Mouse (Mus musculus) thymus, postnatal 4 days (tissue): ENCODE measurements around the gene Amz2.
A peak's percentile ranks its signal among the peaks of the same experiment; 100 is the strongest.

Experiments used
- DNase-seq: peaks from one replicate; pipeline ENCODE4 v3.0.0; 2021

Amz2 gene

DNA sequence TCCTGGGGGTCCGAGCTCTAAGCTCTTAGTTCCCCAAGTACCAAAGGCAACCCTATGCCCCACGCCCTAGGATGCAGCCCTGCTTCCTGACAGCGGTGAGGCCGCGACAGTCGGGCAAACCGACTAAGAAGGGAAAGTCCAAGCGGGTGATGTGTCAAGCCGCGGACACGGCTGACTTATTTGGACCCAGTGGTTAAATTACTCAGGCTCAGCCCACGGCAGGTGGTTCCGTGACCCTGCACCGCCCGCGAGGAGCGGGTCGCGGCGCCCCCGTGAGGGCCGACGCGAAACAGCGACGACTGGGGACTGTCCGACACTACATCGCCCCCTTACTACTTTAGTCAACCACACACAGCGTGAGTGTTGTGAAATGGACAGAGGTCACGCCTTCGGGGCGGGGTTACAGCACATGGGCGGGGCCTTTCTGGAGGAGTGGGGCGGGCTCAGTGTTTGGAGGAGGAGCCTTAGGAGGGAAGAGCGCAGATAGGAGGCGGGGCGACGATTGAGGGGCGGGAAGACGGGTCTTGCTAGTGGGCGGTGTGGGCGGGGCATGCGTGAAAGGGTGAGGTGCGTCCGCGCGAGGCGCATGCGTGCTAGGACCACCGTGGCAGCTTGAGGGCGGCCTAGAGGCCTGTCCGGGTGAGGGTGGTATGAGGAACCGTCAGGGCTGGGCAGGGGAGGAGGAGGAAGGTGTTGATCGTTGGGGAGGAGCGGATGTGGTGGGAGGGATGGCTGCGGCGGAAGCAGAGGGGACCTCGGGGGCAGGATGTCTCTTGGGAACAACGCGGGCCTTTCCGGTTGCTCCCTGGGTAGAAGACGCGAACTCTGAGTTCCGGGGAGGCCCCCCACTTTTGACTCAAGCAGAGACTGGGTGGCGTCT lies at the start of gene Amz2:
TSS of gene Amz2 (plus strand) at position 555 of the 880 bp plus-strand sequence.
- peak; percentile 100 for DNase-seq

DNA sequence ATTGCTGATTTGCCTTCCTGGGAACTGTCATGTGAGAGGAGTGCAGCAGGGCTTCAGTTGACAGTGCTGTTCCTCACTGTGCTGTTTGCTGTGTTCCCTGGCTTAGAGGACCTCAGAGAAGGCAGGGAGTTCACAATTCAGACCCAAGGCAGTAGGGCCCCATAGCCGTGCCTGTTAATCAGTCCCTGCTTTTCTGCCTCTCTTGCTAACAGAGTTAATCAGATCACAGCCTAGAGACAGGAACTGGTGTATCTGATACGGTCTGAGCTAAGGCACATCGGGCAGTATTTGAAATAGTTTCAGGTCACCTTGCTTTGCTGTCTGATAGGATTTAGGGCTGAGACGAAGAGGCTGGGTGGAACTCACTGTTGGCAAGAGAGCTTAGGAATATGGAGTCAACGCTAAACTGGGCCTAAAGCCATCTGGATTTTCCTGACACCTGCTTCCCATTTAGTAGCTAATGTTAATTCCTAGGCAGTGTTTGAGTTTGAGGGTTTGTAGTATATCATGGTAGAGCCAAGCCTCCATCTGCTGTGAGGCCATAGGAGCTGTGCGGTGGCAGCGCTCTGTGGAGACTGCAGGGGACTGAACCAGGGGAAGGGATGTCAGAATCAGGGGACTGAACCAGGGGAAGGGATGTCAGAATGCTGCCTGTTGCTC lies 49.1 kb upstream of the Amz2 start:
- DNase-seq = no peak

DNA sequence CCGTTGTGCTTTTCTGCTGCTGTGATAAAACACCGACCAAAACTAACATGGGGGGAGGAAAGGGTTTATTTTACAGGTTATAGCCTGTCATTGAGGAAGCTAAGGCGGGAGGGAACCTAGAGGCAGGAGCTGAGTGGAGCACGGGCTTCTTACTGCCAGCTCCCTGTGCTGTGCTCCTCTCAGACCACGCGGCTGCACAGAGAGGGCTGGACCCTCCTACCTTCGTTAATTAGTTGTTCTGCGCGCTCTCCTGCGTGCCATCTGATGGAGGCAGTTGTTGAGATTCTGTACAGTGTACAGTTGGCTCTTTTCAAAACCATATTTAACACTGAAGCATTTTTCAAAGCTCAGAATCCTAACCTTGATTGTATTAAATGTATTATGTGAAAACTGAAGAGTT lies 48.3 kb upstream of the Amz2 start:
- no peak for DNase-seq

DNA sequence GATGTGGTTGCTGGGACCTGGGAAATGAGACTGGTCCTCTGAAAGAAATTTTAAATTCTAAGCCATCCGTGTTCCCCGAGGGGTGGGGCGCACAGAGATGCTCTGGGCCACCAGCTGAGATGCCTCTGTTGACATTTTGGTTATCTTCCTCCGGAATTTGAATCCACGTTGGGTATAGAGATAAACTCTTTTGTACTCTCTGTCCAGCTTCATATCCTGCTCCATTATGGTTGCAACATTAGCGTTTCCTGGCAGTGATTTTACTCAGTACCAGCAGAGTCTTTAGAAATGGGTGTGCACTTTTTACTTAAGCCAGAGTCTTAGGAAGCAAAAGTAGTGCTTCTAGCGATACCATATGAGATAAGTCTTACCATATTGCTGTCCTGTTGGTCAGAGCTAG lies 47.7 kb upstream of the Amz2 start:
- no peak for DNase-seq

DNA sequence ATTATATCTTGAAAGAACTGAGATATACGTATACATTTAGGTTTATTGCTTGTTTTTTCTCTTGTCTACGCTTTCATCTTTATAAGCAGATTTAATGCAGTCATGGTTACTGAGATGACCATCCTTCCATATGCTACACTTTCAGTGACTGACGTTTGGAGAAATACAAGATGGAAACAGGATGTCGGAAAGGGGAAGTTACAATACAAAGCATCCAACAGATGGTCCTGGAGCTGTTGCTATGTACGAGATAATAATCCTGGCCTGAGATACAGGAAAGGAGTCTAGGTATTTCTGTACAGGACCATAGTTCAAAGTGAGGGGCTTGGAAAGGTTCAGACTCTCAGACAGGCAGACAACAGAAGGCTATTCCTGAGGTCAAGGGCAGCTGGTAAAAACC lies 45.1 kb upstream of the Amz2 start:
- DNase-seq = no peak

DNA sequence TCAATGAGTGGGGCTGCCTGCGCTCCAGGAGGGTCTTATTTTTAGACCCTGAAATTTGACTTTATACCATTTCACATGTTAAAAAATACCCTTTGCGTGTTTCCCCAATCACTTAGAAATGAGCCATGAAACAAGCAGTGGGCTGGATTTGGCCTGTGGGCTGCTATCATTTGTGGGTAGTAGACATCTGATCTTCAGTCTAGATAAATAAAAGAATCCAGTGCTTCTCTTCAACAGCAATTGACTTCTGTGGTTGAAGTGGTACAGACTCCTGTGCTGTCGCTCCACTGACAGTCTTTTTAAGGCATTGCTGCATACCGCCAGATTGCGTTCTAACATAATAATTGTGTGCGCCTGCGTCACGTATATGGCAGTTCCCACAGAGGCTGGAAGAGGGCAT lies 40.5 kb upstream of the Amz2 start:
- DNase-seq = no peak

DNA sequence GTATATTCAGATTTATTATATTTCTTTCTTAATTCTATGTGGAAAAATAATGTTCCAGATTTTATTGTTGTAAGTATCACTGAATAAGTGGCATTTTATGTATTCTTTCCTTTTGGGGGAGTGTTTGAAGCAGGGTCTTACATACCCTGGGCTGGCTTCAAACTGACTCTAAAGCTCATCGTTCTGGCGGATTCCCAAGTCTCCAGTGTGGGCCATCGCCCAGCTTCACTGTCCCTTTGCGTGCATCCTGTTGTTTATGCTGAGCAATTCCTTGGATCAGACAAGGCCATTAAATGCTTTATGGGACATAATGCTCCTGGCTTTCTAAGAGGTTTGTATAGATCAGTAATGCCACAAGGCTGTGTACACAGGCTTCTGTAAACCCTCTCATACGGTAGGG lies 36.7 kb upstream of the Amz2 start:
- no peak for DNase-seq

DNA sequence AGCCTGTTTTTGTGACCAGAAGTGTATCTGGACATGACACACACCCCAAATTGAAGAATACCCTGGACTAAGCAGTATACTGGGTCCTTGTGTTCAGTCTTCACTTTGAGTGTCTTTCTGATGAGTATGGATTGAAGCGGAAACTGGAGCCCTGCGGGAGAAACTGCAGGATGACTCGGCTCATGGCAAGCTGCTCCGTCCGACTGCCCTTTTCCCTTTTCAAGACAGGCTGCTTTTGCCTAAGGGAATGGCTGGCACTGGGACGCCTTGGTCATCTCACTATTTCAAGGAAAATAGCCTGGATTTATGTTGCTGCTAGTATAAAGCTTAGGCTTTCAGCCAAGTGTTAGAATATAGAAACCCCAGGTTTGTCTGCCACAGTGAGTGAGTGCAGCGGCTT lies 34.5 kb upstream of the Amz2 start:
- DNase-seq = no peak

DNA sequence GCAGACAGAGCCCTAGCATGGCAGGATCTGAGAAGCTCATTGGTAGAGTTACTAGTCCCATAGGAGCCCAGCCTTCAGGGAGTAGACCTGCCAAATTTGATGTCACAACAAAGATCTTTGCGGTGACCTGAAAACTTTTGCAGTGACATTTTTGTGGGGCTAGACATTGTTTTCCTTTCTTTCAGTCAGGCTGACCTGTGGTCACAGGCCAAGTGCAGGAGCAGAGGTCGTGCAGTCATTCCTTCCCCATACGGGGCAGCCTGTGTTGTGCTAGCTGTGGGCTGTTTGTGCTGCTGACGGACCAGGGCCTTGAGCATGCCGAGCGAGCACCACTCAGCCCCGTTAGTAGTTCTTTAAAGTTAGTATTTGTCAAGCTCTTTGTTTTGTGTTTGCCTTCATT lies 34.0 kb upstream of the Amz2 start:
- DNase-seq = no peak

DNA sequence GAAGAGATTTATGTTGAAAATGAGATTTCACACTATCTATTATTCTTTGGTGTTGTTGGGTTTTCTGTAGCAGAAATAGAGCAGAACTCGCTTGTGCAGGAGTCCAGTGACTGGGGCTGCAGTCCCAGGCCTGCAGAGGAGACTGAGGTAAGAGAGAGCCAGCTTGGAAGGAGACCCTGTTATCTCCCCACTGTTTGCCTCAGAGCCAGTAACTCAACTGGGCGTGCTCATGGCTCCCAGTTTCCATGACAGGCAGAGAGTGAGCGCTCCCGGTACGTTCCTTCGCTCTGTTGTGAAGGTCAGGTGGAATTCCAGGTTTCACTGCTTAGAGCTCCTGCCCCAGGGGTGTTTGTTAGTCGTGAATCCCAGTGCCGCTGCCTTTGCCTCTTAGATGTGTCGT lies 33.1 kb upstream of the Amz2 start:
- DNase-seq = no peak

DNA sequence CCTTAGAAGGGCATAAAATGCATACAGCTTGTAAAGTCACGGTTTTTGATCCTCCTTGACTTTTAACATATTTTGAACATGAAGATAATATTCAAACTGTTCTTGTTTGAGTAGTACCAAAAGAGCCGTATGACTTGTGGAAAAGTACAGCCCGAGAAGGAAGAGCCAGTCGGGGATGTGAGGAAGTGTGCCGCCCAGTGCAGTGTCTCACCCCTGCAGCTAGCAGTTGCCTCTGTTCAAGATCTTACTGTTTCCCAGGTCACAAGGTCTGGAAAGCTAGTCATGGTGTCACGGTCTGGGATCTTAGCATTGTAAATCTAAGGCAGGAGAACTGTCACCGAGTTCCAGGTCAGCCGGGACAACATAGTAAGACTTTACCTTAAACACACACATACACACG lies 31.0 kb upstream of the Amz2 start:
- no peak for DNase-seq

DNA sequence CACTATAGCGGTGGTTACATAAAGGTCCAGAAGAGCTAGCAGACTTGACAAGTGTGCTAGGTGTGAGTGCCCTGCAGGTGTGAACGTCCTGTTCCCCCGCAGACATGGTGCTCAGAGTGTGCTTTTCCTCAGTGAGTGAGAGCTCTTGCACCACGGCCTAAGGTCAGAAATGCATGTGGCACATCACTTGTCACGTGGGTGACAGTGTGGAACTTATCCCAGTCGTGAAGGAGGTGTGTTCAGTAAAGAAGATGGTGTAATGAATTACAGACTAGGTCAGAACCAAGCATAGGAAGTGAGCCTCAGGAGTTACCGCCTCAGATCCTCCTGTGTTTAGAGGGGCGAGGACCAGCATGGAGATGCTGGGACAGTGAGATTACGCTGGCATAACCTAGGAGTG lies 30.5 kb upstream of the Amz2 start:
- DNase-seq = no peak

DNA sequence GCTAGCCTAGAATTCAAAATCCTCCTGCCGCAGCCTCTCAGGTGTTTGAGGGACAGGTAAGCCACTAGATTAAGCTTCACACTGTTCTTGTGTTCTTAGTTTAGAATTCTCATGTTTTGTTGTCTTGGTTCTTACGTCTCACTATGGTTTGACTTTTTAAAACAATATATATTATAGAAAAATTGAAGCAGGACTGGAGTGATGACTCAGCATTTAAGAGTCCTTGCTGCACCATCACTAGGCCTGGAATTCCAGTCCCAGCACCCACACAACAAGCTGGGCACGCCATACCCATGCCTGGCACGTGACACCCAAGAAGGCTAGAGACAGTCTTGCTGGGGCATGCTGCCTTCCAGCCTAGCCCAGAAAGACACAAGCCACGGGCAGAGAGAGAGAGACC lies 19.3 kb upstream of the Amz2 start:
- DNase-seq = no peak

DNA sequence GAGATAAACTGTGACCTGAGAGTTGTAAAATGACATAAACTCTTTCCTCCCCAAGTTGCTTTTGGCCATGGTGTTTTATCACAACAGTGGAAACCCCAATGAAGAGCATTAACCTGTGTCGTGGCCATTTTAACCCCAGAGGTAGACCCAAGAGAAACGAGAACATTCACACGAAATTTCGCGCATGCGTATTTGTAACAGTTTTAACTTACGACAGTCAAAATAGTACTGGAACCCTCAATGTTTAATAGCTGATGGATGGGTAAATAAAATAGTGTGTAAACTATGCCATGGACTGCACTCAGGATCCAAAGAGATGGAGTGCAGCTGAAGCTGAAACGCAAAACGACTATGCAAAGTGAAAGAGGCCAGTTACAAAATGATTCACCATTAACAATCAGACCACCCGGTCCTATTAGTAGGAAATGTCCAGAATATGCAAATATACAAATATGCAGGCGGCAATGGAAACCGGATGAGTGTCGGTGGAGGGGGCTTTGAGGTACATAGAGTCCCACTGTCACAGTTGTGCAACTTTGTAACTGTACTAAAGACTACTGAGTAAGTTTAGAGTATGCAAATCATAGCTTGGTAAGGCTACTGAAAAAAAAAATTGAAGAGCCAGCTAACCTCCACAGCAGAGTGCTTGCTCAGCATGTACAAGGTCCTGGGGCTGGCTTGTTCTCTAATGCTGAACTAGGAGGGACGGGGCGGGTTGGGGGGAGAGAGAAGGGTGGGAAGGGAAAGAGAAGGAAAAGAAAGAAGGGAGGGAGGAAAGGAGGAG lies 15.4 kb upstream of the Amz2 start:
- DNase-seq = no peak

DNA sequence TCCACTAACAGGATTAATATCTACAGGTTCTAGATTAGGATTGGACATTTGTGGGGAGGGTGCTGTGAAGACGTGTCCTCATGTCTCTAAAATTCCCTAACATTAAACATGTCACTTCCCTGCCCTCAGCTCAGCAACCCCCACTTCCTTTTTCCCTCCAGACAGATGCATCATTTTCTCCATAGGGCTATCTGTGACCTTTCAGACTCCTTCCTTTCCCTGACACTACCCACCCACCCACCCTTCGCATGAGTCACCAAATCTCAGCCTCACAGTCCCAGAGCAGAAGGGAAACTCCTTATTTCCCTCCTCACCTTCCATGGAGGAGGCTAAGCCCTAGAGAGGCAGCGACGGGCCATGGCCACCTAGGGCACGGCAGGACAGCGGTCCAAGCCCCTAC lies 12.1 kb upstream of the Amz2 start, which contains the start of gene 9930022D16Rik:
TSS of gene 9930022D16Rik (plus strand) at position 301 of the 400 bp plus-strand sequence.
- no peak for DNase-seq

DNA sequence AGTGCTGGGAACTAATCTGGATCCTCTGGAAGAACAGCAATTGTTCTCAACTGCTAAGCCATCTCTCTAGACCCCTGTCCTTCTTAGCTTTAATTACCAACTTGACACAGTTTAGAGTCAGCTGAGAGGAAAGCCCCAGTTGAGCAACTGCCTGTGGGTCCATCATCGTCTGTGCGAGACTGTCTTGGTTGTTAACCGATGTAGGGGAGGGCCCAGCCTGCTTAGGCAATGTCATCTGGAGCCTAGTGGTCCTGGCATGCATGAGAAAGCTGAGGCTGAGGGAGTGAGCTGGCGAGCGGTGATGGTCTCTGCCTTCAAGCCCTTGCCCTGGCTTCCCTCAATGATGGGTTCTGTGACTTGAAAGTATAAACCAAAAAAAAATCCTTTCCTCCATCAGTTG lies 10.9 kb upstream of the Amz2 start:
- no peak for DNase-seq

DNA sequence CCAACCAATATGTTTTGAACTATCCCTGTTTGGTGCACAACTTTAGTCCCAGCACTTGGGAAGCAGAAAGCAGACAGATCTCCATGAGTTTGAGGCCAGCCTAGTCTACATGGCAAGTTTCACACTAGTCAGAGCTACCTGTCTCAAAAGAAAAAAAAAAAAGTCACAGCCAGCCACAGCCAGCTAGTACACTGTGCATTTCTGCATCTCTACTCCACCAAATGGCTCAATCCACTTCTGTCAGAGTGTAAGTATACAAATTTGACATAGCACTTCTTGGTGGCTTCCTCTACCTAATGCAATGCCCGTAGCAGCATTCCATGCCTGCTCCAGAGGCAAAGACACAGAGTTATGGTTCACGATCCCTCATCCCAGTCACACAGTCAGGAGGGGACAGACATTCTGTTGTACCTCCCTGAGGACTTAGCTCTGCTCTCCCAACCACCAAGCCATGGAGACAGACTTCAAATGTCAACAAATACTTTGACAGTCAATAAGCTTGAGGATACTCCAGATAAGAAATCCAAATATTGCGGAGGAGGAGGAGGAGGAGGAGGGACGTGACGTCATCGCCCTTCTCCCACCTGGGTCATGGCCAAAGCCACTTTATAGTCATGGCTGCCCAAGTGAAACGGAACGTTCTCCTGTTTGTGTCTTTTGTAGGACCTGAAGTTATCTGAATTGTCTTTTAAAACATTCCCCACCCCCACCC lies 8.9 kb upstream of the Amz2 start:
- DNase-seq = no peak

DNA sequence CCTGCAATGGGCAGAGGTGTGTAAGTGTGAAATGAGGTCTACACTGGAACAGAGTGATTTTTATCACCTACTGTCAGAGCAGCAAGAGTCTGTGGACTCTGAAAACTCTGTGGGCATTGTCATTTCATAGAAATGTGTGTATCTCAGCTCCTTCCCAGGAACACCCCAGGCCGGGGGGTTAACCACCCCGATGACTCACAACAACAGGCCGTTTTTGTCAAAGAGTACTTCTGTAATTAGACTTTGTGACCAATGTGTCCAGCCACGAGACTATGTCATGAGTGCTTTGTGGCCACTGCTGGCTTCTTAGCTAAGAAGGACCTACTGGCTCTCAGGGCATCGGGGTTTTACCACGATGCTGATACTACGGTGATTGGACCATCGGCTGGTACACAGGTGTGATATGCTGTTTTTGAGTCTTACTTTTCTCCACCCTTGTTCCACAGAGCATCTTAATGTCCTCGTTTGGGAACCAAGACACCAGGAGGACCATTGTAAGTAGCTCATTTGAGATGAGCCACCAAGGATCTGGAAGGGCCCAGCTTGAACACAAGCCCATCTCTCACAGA lies 8.2 kb upstream of the Amz2 start:
- DNase-seq = no peak

DNA sequence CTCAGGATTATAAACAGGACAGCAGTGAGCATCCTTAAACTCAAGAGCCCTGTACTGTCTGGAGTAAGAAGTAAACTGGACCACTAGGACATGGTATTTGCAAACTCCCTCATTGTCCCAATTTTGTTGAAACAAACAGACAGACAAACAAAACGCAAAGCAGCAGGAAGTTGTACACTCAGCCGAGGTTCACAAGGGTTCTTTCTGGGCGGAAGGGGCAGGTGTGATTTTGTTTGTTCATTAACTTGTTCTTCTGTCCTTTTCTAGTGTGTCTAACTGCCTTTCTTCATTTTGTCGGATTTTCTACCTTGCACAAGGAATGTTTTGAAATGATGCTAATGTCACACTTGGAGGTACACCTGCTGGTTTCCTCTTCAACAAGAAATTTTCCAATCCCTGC lies 6.3 kb upstream of the Amz2 start:
- DNase-seq = no peak

DNA sequence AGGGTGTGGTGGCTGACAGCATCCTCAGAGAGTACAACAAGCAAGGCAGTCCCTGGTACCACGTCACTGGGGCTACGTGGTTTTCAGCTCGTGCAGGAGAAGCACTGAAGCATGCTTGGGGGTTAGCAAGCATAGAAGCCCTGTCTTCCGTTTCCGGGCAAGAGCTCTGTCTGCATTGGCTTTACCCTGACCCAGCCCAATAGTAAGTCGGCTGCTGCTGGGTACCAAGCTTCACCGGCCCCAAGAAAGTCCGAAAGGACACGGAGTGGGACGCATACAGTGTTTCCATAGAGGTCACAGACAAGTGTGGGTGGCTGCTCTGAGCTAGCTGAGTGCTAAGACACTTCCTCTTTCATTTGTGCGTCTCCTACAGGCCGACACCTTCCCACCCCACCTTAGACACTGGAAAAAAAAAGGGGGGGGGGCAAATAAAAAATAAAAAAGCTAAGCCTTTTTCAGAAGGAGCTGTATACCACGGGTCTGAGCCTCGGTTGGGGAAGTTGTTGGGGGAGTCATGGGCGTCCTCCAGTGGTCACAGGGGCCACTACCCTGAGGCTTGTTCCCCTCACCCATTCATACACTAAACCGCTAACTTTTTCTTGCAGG lies 5.7 kb upstream of the Amz2 start:
- DNase-seq = peak; percentile 73

DNA sequence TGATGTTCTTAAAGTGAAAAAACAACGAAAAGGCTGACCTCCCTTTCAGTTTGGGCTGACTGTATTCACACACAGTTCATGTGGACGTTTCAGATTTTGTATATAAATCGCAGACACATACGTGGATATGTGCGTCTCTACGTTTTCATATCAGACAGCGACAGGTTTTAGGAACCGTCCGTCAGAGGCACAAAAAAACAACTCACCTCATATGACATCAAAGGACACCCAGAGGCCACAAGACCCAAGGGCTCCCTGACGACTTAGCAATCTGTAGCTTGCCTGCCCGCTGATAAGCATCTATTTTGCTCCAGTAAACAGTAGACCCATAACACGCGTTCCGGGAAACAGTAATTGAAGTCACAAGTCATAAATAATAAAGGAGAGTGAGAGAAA lies 5.2 kb upstream of the Amz2 start:
- DNase-seq = no peak

DNA sequence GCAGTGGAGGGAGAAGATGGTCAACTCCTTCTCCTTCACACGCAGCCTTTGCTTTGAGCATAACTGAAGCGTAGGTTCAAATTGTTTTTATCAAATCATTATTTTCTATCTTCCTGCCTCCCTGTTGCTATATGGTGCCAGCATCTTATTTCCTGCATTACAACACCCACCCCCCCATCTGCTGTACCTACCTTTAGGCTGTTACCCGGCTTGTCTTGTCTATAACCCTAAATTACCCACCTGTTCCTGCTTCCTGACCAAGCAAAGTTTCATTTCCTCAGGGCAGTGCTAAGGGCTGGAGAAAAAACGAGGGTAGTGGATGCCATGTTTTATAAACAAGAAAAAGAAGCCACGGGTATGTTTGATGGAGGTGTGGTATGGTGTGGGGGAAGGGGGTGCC lies 4.5 kb upstream of the Amz2 start:
- no peak for DNase-seq
